Mouse (Mus musculus): ENCODE results near the gene Prdx1. TPM values are rescaled to one million over a fixed set of nuclear protein-coding genes. Genes with fewer than 3 reads are reported as not detected.

Gene Prdx1
- polyA plus RNA-seq, 1 experiment = 2,187 TPM

GRCm38 (mm10) chr4:116720343-116721097 lies 35.2 kb downstream of the Prdx1 start, which contains the start of gene Tesk2:
Gene Tesk2, plus strand, starts transcription at chr4:116720948.
- Histone ChIP-seq H3K9ac (ENCODE audit: low read depth, poor library complexity, severe bottlenecking) (peak within 1 kb of the TSS; percentile 82), H3K36me3 (ENCODE audit: control insufficient read depth, insufficient read depth, low read length, poor library complexity, severe bottlenecking) (no peaks in the 10 kb centered on the region), H3K4me3 (ENCODE audit: low read depth, low read length) (peak within 1 kb of the TSS; percentile 89), H3K9me3 (replicated peaks; ENCODE audit: control insufficient read depth, insufficient read depth, low read length, poor library complexity, severe bottlenecking) (no peaks in the 10 kb centered on the region), H3K27ac (ENCODE audit: insufficient read depth, low read length) (peak within 1 kb of the TSS; percentile 71), H3K27me3 (ENCODE audit: control insufficient read depth, insufficient read depth, low read length, poor library complexity, severe bottlenecking) (no peaks in the 10 kb centered on the region), H3K4me1 (ENCODE audit: control insufficient read depth, insufficient read depth, low read length) (peaks cover 2% of the 10 kb centered on the region)
- TF ChIP-seq CTCF (IDR thresholded peaks at IDR 0.05; ENCODE audit: low read depth, low read length) (no peak), EP300 (IDR thresholded peaks at IDR 0.05; ENCODE audit: insufficient read depth, low read depth, low read length) (no peak), POLR2A (IDR thresholded peaks at IDR 0.05; ENCODE audit: insufficient read depth, low read length) (peak; percentile 46)

- no peak for TF ChIP-seq POLR2A (IDR thresholded peaks at IDR 0.05; ENCODE audit: insufficient read depth, low read length)
- no peak for TF ChIP-seq EP300 (IDR thresholded peaks at IDR 0.05; ENCODE audit: insufficient read depth, low read depth, low read length)
- TF ChIP-seq CTCF (IDR thresholded peaks at IDR 0.05; ENCODE audit: low read depth, low read length) = no peak
- Histone ChIP-seq H3K4me3 (ENCODE audit: low read depth, low read length) (peak overlapping the region; percentile 89), H3K27me3 (ENCODE audit: control insufficient read depth, insufficient read depth, low read length, poor library complexity, severe bottlenecking) (no peaks in the 10 kb centered on the region), H3K27ac (ENCODE audit: insufficient read depth, low read length) (peak overlapping the region; percentile 71), H3K9ac (ENCODE audit: low read depth, poor library complexity, severe bottlenecking) (peak overlapping the region; percentile 82), H3K9me3 (replicated peaks; ENCODE audit: control insufficient read depth, insufficient read depth, low read length, poor library complexity, severe bottlenecking) (no peaks in the 10 kb centered on the region), H3K36me3 (ENCODE audit: control insufficient read depth, insufficient read depth, low read length, poor library complexity, severe bottlenecking) (no peaks in the 10 kb centered on the region), H3K4me1 (ENCODE audit: control insufficient read depth, insufficient read depth, low read length) (peaks cover 2% of the 10 kb centered on the region)
Observed at GRCm38 (mm10) chr4:116721098-116721628, 35.8 kb downstream of the Prdx1 start.

GRCm38 (mm10) chr4:116722230-116722629 lies 36.9 kb downstream of the Prdx1 start:
- Histone ChIP-seq H3K9ac (ENCODE audit: low read depth, poor library complexity, severe bottlenecking) (peak overlapping the region; percentile 66; the same call in 1 of the 2 replicates), H3K9me3 (replicated peaks; ENCODE audit: control insufficient read depth, insufficient read depth, low read length, poor library complexity, severe bottlenecking) (no peaks in the 10 kb centered on the region), H3K4me1 (ENCODE audit: control insufficient read depth, insufficient read depth, low read length) (peaks cover 3% of the 10 kb centered on the region), H3K36me3 (ENCODE audit: control insufficient read depth, insufficient read depth, low read length, poor library complexity, severe bottlenecking) (no peaks in the 10 kb centered on the region), H3K27ac (ENCODE audit: insufficient read depth, low read length) (no peak overlapping the region), H3K4me3 (ENCODE audit: low read depth, low read length) (peak overlapping the region; percentile 57), H3K27me3 (ENCODE audit: control insufficient read depth, insufficient read depth, low read length, poor library complexity, severe bottlenecking) (no peaks in the 10 kb centered on the region)
- no peak for TF ChIP-seq CTCF (IDR thresholded peaks at IDR 0.05; ENCODE audit: low read depth, low read length)

- Histone ChIP-seq H3K9ac (ENCODE audit: low read depth, poor library complexity, severe bottlenecking) (0 out of 2 replicates have a peak overlapping the region, but pooled peaks have one; percentile 37), H3K9me3 (replicated peaks; ENCODE audit: control insufficient read depth, insufficient read depth, low read length, poor library complexity, severe bottlenecking) (no peaks in the 10 kb centered on the region), H3K27me3 (ENCODE audit: control insufficient read depth, insufficient read depth, low read length, poor library complexity, severe bottlenecking) (no peaks in the 10 kb centered on the region), H3K27ac (ENCODE audit: insufficient read depth, low read length) (peak overlapping the region; percentile 96), H3K36me3 (ENCODE audit: control insufficient read depth, insufficient read depth, low read length, poor library complexity, severe bottlenecking) (no peaks in the 10 kb centered on the region), H3K4me1 (ENCODE audit: control insufficient read depth, insufficient read depth, low read length) (peaks cover 3% of the 10 kb centered on the region), H3K4me3 (ENCODE audit: low read depth, low read length) (no peak overlapping the region)
- TF ChIP-seq CTCF (IDR thresholded peaks at IDR 0.05; ENCODE audit: low read depth, low read length) = no peak
- no peak for TF ChIP-seq POLR2A (IDR thresholded peaks at IDR 0.05; ENCODE audit: insufficient read depth, low read length)
- no peak for TF ChIP-seq EP300 (IDR thresholded peaks at IDR 0.05; ENCODE audit: insufficient read depth, low read depth, low read length)
Observed at GRCm38 (mm10) chr4:116725444-116725843, 40.1 kb downstream of the Prdx1 start.

- TF ChIP-seq POLR2A (IDR thresholded peaks at IDR 0.05; ENCODE audit: insufficient read depth, low read length) (no peak), EP300 (IDR thresholded peaks at IDR 0.05; ENCODE audit: insufficient read depth, low read depth, low read length) (no peak), CTCF (IDR thresholded peaks at IDR 0.05; ENCODE audit: low read depth, low read length) (no peak)
- Histone ChIP-seq H3K9me3 (replicated peaks; ENCODE audit: control insufficient read depth, insufficient read depth, low read length, poor library complexity, severe bottlenecking) (no peaks in the 10 kb centered on the region), H3K27ac (ENCODE audit: insufficient read depth, low read length) (no peak overlapping the region)
Observed at GRCm38 (mm10) chr4:116727401-116727800, 42.1 kb downstream of the Prdx1 start.

GRCm38 (mm10) chr4:116729532-116729931 lies 44.2 kb downstream of the Prdx1 start:
- no peak overlapping the region for H3K4me3 ChIP-seq (ENCODE audit: low read depth, low read length)
- H3K36me3 ChIP-seq (ENCODE audit: control insufficient read depth, insufficient read depth, low read length, poor library complexity, severe bottlenecking) = no peaks in the 10 kb centered on the region
- H3K9me3 ChIP-seq (replicated peaks; ENCODE audit: control insufficient read depth, insufficient read depth, low read length, poor library complexity, severe bottlenecking) = no peaks in the 10 kb centered on the region
- no peaks in the 10 kb centered on the region for H3K27me3 ChIP-seq (ENCODE audit: control insufficient read depth, insufficient read depth, low read length, poor library complexity, severe bottlenecking)
- H3K4me1 ChIP-seq (ENCODE audit: control insufficient read depth, insufficient read depth, low read length) = peaks cover 3% of the 10 kb centered on the region
- TF ChIP-seq EP300 (IDR thresholded peaks at IDR 0.05; ENCODE audit: insufficient read depth, low read depth, low read length) (no peak), CTCF (IDR thresholded peaks at IDR 0.05; ENCODE audit: low read depth, low read length) (no peak), POLR2A (IDR thresholded peaks at IDR 0.05; ENCODE audit: insufficient read depth, low read length) (no peak)
- no peak overlapping the region for H3K9ac ChIP-seq (ENCODE audit: low read depth, poor library complexity, severe bottlenecking)
- no peak overlapping the region for H3K27ac ChIP-seq (ENCODE audit: insufficient read depth, low read length)

More at GRCm38 (mm10) chr4:116727401-116727800, 42.1 kb downstream of the Prdx1 start:
- H3K36me3 ChIP-seq (ENCODE audit: control insufficient read depth, insufficient read depth, low read length, poor library complexity, severe bottlenecking) = no peaks in the 10 kb centered on the region
- no peak overlapping the region for H3K9ac ChIP-seq (ENCODE audit: low read depth, poor library complexity, severe bottlenecking)
- no peaks in the 10 kb centered on the region for H3K27me3 ChIP-seq (ENCODE audit: control insufficient read depth, insufficient read depth, low read length, poor library complexity, severe bottlenecking)
- peaks cover 3% of the 10 kb centered on the region for H3K4me1 ChIP-seq (ENCODE audit: control insufficient read depth, insufficient read depth, low read length)
- no peak overlapping the region for H3K4me3 ChIP-seq (ENCODE audit: low read depth, low read length)

All from ES-Bruce4 (cell line).